Mouse (Mus musculus): ENCODE results near the gene Galnt2. TPM values are rescaled to one million over a fixed set of nuclear protein-coding genes. Genes with fewer than 3 reads are reported as not detected.

Galnt2 gene
- total RNA-seq, 2 experiments from 2014 or later = 53.7 to 56.6 TPM

DNA sequence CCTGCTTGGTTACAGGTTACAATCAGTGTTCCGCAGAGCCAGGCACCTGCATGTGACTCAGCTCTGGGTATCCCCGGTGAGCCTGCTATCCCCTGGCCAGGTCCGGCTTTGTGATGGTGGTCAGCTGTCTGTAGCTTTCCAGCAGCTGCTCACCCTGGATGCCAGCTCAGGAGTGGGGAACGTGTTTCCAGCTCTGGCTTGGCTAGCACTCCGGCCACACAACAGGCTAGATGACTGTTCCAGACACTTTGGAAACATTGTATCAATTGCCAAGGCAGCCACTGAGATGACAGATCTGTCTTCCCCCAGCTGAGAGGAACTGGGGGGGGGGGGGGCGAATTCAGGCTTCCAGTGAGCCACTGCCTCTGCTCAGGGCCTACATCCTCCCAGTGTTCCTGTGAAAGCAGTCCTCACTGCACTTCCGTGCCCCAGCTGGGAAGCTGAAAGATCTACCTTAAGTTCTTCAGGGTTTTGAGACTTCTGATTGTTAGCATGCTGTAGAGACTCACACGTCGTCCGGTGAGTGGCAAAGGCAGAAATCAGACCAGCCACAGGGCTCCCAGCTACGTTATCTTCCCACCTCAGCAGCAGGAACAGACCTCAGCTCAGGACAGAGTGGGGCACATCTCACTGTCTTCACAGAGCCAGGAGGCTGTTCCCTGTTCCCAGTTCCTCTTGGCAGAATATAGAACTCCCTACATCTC lies 87.6 kb downstream of the Galnt2 start:
- peak in 1 of 2 experiments; percentile 42 for DNase-seq (ENCODE audit: low spot score in 2 of 2)

DNA sequence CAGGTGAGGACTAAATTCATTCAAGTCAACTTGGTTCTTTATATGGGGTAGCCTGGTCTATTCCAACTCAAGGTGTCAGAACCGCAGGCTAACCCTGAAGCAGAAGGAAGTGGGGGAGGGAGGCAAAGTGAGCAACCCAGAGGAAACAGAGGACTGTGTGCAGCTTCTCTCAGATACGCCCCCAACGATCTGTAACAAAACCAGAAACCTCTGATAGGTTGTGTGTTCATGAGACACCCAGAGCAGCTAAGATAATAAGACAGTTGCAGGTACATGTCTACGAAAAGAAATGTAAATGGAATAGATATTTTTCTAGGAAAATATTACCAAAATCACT lies 88.1 kb downstream of the Galnt2 start:
- DNase-seq (ENCODE audit: low spot score in 2 of 2) = no peak

DNA sequence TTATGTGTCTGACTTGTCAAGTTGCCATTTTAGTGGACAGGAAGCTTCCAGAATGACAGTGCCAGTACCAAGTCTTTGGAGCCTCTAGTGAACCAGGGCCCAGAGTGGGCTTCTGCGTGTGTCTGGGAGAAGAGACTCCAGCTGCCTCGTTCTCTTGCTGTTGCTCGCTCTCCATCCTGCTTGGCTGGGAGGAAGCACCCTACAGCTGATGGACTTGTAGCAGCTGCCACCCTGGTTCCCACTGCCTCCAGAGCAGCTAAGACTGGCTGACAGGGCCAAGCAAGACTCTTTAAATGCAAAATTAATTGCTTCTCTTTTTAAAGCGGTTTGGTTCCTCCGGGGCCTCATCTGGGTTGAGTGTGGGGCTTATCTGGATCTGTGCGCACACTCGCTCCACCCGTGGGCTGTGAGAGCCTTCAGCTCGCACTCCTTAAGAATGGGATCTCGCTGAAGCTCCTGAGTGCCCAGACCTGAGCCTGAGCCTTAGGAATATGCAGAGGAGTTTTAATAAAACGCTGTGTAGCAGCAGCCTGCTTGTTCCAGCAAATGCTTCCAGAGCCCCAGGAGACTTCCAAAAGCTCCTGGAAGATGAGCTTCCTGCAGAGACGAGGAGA lies 90.1 kb downstream of the Galnt2 start:
- DNase-seq (ENCODE audit: low spot score in 2 of 2) = no peak

DNA sequence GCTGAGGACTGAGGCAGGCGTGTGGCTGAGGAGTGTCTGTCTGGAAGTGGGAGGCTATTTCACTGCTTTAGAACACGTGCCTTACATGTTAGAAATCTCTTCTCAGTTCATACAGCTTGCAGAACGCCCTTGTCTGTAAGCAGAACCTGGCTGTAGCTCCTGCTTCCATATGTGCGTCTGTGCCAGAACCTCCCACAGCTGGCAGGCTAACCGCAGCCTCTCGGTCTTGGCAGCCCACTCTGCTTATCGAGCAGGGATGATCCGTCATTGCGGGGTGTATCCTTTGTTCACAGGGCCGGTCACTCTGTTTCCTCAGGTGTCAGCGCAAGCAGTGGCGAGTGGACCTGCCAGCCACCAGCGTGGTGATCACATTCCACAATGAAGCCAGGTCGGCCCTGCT lies 92.2 kb downstream of the Galnt2 start:
- DNase-seq (ENCODE audit: low spot score in 2 of 2) = no peak

DNA sequence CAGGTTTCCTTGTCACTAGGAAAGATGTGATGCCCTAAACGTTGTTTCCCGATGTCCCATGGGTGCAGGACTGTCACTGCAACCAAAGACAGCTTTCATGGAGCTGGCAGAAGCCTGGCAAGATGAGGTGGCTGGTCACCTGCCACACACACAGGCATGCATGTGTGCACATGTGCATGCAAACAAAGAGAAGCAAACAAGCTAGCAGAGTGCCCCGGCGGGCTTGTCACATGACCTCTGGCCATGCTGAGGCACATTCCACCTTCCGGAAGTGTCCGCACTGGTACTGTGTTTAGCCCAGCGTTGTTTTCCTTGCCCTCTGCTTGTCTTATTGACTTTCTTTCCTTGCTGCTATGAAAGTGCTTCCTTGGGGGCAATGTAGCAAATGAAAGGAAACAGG lies 97.1 kb downstream of the Galnt2 start:
- DNase-seq (ENCODE audit: low spot score in 2 of 2) = no peak

DNA sequence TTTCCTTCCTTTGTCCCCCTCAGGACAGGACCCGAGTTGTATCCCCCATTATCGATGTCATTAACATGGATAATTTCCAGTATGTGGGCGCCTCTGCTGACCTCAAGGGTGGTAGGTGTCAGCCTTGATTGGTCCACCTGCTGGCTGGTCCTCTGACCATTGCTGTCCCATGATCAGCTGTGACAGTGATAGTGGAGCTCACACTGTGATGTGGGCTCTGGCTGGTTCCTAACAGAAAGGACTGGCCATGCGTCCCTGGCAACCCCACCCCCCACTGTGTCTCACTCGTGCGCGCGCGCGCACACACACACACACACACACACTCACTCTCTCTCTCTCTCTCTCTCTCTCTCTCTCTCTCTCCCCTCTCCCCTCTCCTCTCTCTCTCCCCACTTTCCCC lies 98.5 kb downstream of the Galnt2 start:
- no peak for DNase-seq (ENCODE audit: low spot score in 2 of 2)

DNA sequence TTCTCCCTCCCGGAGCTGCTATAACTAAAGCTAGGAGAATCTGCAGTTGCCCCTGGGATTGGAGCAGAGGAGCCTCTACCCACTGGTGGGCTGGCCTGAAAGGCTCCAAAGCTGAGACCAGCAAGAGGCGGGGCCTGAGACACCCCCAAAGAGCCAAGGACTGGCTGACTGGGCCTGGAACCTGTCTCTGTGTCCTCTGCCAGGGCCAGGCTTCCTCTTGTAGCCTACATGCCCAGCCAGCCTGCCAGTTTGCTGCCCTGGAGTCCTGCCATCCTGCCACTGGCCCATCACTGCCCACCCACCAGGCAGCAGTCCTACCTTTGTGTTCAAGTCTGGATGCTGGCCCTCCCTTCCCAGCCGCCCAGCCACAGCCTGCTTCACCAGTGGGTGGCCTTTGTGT lies 99.2 kb downstream of the Galnt2 start:
- peak; percentile 53 to 64 for DNase-seq (ENCODE audit: low spot score in 2 of 2)

DNA sequence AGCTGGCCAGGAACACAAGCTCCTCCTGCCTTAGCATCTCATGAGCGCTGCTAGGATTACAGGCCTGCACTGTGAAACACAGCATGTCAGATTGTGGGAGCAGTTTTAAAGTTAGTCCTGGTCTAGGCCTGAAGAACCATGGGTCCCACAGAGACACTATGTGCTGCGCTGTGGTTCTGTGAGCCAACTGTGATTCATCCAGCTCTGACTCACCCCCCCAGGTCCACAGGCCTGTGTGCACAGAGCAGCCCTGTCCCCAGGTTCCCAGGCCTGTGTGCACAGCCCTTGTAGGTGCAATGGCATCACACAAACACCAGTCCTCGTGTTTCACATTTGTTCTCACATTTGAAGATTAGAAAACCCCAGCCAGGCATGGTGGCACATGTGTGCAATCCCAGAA lies 99.9 kb downstream of the Galnt2 start:
- no peak for DNase-seq (ENCODE audit: low spot score in 2 of 2)

DNA sequence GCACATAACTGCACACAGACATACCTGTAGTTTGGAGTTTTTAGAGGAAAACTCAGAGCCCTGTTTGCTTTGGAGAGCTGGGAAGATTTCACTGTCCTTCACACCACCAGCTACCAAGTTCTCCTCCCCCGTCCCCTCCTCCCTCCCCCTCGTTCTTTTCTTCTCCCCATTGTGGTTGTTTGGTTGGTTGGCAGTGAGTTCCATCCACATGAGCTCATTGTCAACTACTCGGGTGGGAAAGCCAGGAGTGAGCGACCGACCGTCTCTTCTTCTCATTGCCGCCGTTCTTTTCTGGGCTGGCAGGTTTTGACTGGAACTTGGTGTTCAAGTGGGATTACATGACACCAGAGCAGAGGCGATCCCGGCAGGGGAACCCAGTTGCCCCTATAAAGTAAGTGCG lies 100.5 kb downstream of the Galnt2 start:
- DNase-seq (ENCODE audit: low spot score in 2 of 2) = no peak

DNA sequence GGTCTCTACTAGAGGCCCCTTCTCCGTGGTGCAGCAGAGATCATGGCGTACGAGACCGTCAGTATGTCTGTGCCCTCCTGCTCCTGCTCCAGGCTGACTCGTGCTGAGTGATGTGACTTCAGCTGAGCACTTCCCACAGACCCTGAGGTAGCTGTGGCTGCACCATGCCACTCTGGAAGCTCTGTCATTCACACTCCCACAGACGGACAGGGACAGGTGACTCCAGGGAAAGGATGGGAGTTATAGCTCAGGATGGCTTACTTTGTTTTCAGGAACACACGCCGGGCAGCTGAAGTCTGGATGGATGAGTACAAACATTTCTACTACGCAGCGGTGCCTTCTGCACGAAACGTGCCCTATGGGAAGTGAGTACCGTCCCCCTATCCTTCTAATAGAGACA lies 105.1 kb downstream of the Galnt2 start:
- DNase-seq (ENCODE audit: low spot score in 2 of 2) = no peak

DNA sequence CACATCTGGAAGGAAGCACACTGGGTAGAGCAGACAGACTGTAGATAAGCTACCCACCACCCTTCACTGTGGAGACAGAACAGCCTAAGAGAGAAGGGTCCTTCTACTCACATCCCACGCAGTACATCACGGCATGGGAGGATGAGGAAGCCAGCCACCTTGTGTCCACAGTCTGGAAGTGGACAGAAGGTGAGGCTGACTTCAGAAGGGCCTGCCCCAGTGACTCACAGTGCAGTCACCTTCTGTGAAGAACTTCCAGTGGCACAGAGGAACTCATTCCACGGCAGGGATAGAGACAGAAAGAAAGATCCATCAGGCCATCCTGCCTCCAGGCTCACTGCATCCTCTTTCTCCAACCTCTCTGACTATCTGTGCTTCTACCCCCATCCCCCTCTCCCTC lies 108.6 kb downstream of the Galnt2 start:
- DNase-seq (ENCODE audit: low spot score in 2 of 2) = no peak

DNA sequence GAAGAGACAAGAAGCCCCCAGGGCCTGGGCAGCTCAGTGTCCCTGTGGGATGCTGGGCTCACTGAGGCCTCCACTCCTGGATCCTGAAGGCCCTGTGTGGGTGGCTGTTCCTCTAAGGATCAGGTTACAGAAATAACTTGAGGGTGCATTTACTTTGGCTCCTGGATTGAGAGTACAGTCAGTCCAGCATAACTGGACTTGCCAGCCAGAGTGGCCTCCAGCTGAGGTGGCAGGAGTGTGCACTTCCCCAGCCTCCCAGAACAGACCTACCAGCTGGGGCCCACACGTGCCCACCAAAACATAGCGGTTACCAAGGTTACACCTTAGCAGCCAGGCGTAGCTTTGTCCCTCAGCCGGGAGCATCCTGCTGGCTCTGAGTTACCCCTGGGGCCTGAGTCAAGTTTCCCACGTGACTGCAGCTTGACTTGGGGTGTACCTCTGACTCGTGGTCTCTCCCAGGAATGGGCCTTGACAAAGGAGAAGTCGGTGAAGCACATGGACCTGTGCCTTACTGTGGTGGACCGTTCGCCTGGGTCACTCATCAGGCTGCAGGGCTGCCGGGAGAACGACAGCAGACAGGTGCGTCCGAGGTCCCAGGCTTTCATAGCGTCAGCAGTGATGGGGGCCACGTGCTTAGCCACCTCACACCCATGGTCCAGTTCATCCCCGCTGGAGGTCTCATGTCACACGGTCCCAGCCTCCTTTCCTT lies 109.3 kb downstream of the Galnt2 start:
- no peak for DNase-seq (ENCODE audit: low spot score in 2 of 2)

DNA sequence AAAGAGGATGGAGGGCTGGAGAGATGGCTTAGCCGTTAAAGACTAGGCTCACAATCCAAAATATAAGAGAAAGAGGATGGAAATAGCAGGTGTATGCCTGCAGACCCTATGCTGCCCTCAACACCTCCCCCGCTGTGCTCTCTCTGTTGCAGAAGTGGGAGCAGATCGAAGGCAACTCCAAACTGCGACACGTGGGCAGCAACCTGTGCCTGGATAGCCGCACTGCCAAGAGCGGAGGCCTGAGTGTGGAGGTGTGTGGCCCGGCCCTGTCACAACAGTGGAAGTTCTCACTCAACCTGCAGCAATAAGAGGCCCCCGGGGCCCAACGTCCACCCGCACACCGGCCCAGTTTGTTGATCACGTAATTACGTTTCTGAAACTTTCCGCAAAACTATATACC lies 112.0 kb downstream of the Galnt2 start:
- DNase-seq (ENCODE audit: low spot score in 2 of 2) = no peak

DNA sequence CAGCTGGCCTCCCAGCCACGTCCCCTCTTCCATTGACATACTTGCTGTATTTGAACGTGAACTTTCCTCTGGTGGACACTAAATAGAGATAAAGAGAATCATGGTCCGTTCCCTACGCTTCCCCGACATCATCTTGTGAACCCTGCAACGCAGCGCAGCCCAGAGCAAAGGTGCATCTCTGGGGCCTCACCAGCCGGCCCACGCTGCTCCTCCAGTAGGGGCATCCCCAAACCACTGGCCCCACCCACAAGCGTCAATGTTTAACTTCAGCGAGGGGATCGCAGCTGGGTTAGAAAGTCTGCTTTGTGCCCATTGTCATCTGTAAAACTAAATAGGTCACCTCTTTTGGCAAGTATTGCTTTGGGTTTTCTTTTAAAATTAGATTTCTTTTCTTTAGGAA lies 112.8 kb downstream of the Galnt2 start:
- no peak for DNase-seq (ENCODE audit: low spot score in 2 of 2)

DNA sequence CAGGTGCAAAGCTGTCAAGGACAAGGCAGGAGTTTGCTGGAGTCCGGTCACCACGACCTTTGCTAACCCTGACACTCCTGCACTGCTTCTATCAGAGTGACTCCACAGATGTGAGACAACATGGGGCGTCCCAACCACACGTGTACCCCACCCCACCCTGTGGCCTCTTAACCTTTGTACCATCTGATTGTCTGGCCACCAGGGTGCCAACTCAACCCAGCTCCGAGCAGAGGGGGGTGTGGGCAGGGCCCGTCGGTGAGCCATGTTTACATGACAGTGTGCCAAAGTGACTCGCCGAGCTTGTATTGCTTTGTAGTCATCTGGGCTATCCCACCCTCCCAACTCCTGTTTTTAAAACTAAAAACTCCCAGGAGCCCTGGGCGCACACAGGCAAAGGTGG lies 113.9 kb downstream of the Galnt2 start:
- no peak for DNase-seq (ENCODE audit: low spot score in 2 of 2)

DNA sequence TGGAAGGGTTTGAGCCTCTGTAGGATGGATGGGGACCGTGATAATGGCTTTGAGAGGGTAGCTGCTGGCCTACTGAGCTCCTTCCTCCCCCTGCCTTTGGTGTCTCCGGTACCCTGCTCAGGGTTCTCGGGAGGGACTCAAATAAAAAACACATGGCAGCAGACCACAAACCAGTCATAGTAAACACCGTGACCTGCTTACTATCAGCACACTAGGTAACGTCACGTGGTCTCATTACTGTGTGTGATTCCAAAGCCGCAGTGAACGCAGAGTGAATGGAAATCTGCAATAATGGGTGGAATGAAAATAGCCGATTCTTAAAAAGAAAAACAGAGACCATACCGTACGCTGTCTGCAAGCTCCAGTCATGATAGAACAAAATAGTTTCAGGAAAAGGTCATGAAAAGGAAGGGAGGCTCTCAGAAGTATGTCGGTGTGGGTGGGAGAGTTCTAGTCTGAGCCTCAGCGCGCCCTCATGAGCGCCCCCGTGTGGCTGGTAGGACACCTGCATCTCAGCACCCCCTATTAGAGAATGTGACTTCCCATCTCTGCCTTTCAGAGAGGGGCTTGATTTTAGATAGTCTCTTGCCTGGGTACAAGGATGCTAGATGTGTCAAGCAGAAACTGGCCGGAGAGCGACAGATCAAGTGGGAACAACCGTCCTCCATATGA lies 115.8 kb downstream of the Galnt2 start:
- peak; percentile 50 to 65 for DNase-seq (ENCODE audit: low spot score in 2 of 2)

DNA sequence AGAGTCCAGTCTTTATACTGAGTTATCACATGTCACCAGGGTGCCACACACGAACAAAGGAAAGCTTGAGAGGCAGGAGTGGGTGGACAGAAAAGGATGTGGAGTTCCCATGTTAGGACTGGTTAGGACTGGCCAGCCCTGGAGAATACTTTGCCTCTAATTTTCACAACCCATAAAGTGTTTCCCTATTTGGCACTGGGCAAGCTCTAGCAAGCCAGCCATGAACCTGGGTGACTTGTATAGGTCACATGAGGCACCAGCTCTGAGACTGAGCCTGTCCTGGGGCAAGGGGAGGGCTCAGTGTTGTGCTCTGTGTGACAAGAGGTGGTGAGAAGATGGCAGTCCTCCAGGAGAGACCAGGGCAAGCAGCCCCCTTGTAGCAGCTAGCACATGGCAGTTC lies 116.9 kb downstream of the Galnt2 start:
- DNase-seq (ENCODE audit: low spot score in 2 of 2) = no peak

DNA sequence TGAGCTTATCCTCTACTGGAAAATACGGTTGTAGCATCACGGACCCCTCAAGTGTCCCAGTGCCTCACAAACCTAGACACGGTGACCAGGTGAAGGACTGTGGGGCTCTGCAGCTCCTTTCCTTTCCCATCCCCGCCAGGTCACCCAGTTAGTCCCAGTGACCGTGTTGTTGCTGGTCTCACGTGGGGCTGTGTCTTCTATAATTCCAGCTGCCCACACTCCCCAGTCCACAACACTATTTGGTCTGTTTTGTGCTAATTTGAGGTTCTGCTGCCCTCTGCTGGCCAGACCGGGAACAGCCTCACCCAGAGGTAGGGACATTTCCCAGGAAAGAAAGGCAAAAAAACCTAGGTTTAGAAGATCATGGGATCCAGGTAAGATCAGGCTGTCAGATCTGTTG lies 118.5 kb downstream of the Galnt2 start:
- peak; percentile 88 to 89 for DNase-seq (ENCODE audit: low spot score in 2 of 2)

DNA sequence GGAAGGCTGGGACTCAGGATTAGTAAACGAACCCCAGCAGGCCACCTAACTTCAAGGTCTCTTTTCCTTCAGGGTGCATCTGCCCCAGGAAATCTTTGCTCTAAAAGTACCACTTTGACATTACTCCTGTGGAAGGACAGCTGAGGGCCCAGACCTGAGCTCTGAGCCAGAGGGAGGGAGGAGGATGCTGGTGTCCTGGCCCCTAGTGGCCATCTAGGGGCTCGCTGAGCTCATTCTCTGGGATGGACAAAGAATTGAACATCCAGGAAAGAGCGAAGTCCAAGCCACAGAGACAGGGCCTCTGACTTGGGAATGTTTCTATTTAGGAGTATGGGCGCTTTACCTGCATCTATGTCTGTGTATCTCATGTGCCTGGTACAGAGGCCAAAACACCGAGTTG lies 120.4 kb downstream of the Galnt2 start:
- no peak for DNase-seq (ENCODE audit: low spot score in 2 of 2)

DNA sequence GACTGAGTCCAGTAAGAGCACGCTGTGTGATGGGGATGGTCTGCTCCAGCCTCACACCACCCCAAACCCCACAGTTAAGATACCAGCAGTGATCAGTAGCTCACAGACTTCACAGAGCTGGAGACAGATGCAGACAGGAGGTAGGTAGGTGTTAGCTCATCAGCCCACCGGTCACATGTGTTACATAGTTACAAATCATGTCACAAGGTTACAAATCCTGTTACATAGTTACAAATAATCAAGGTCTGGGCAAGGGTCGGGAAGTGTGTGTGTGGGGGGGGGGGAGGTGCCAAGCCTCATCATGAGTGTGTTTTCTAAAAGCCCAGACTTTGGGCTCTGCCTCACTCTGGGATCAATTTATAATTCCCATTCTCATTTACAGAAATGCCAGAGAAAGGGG lies 129.7 kb downstream of the Galnt2 start:
- no peak for DNase-seq (ENCODE audit: low spot score in 2 of 2)

DNA sequence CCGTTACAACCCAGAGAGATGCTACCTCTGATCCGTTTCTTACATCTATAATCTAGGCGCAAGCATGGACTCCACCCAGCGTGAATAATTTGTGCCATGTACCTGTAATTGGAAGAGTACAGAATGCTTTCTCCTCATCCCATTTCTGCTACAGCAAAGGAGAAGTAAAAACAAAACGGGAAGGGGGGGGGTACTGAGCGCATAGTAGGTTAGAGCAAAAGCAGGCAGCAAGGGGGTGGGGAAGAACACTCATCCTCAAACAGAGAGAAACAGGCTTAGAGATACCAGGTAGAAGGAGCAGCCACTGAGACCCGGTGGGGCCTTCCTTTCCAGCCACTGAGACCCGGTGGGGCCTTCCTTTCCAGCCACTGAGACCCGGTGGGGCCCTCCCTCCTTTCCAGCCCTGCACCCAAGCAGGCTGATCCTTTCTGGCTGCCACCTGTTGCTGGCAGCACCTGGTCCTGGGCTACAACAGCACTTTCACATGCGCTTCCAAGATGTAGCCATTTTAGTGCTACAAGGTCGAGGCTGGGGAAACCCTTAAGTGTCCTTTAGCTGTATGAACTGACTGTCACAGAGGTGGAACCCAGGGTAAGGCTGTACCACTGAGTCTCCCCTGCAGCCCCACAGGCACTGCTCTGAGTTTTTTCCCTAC lies 130.7 kb downstream of the Galnt2 start:
- DNase-seq (ENCODE audit: low spot score in 2 of 2) = no peak

DNA sequence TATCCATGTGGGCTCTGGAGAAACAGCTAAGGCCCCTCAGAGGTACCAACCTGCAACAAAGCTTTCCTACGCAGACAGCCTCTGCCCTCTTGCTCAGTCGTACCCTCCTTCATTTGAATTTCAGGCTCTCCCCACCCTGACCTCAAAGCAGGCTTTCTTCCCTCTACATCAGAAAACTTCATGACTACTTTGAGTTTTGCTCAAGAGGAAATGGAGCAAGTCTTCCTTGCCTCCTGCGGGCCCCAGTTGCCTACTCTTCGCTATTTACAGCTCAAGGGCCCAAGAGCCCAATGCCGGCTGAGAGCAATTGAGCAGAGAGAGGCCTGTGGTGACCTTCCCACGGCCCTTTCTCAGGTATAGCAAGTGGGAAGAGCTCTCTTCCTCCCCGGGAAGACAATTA lies 131.4 kb downstream of the Galnt2 start:
- DNase-seq (ENCODE audit: low spot score in 2 of 2) = no peak

Data from layer of hippocampus, postnatal 14 days (tissue).